Mouse (Mus musculus) stomach, embryonic 15.5 days (tissue): ENCODE measurements around the gene Tff1. TPM values are rescaled to one million over a fixed set of nuclear protein-coding genes. Genes with fewer than 3 reads are reported as not detected.

ENCODE experiments used
- ATAC-seq: fragments of 200-750 bp; cut with Nextera tagmentation; 2 replicates; pipeline ENCODE4 v1.8.0; 2017; ENCODE audit warnings: low read depth, moderate number of reproducible peaks, moderate TSS enrichment; ENCODE audit not compliant: insufficient read depth, low FRiP score
- H3K27ac ChIP-seq: fragments of 300-500 bp; sonication (generic); 2 replicates; pipeline ENCODE4 v1.5.1; 2015; ENCODE audit warnings: mild to moderate bottlenecking, inconsistent platforms
- H3K27me3 ChIP-seq: fragments of 300-500 bp; sonication (generic); replicated peaks from 2 replicates; pipeline ENCODE4 v1.6.1; 2015; ENCODE audit warnings: inconsistent platforms
- H3K36me3 ChIP-seq: fragments of 300-500 bp; sonication (generic); 2 replicates; pipeline ENCODE4 v1.6.1; 2015; ENCODE audit warnings: inconsistent platforms
- H3K4me1 ChIP-seq: fragments of 300-500 bp; sonication (generic); 2 replicates; pipeline ENCODE4 v1.6.1; 2015; ENCODE audit warnings: inconsistent platforms
- H3K4me2 ChIP-seq: fragments of 300-500 bp; sonication (generic); 2 replicates; pipeline ENCODE4 v1.6.1; 2015; ENCODE audit warnings: mild to moderate bottlenecking, inconsistent platforms
- H3K4me3 ChIP-seq: fragments of 300-500 bp; sonication (generic); replicated peaks from 2 replicates; pipeline ENCODE4 v1.5.1; 2015; ENCODE audit warnings: inconsistent platforms
- H3K9ac ChIP-seq: fragments of 300-500 bp; sonication (generic); 2 replicates; pipeline ENCODE4 v1.6.1; 2015; ENCODE audit warnings: inconsistent platforms
- H3K9me3 ChIP-seq: fragments of 300-500 bp; sonication (generic); 2 replicates; pipeline ENCODE4 v1.6.1; 2016; ENCODE audit warnings: inconsistent platforms
- WGBS: fragments of 180-500 bp; shearing (Covaris S2); methylation state at CpG from one replicate; pipeline ENCODE4 v1.1.7; 2015; 5-methylcytosine and 5-hydroxymethylcytosine counted together
- polyA plus RNA-seq: library from polyadenylated mRNA; unstranded; fragments of >200 nt; fragmentation: Nextera tagmentation; extraction: Ambion mirVana; gene quantifications from 2 replicates; pipeline ENCODE4 v1.2.1, GENCODE M21; 2015

Gene Tff1
- polyA plus RNA-seq, 1 experiment from 2014 or later: 131 TPM

GRCm38 (mm10) chr17:31128708-31129318 lies 36.3 kb downstream of the Tff1 start:
- H3K4me1 ChIP-seq: no peaks in the 10 kb centered on the region
- H3K36me3 ChIP-seq: no peaks in the 10 kb centered on the region
- ATAC-seq: no peak
- H3K9ac ChIP-seq: no peak overlapping the region
- H3K27ac ChIP-seq: no peak overlapping the region
- no peaks in the 10 kb centered on the region for H3K27me3 ChIP-seq
- no peak overlapping the region for H3K4me3 ChIP-seq
- WGBS: 81% methylated on average over 9 of the region's 9 CpGs
- no peaks in the 10 kb centered on the region for H3K9me3 ChIP-seq
- H3K4me2 ChIP-seq: no peak overlapping the region

- ATAC-seq: no peak
- WGBS: 42% methylated on average over 9 of the region's 9 CpGs
Measured at GRCm38 (mm10) chr17:31125548-31126266, 39.4 kb downstream of the Tff1 start.

GRCm38 (mm10) chr17:31121975-31122374 lies 43.1 kb downstream of the Tff1 start:
- Histone ChIP-seq H3K4me3 (no peak overlapping the region), H3K9ac (no peak overlapping the region), H3K36me3 (no peaks in the 10 kb centered on the region), H3K27ac (no peak overlapping the region), H3K9me3 (no peaks in the 10 kb centered on the region), H3K4me1 (no peaks in the 10 kb centered on the region), H3K27me3 (no peaks in the 10 kb centered on the region), H3K4me2 (no peak overlapping the region)
- no peak for ATAC-seq
- WGBS: 4% methylated on average over 8 of the region's 8 CpGs

More at GRCm38 (mm10) chr17:31125548-31126266, 39.4 kb downstream of the Tff1 start:
- no peaks in the 10 kb centered on the region for H3K36me3 ChIP-seq
- no peak overlapping the region for H3K27ac ChIP-seq
- no peaks in the 10 kb centered on the region for H3K27me3 ChIP-seq
- H3K4me1 ChIP-seq: no peaks in the 10 kb centered on the region
- H3K4me2 ChIP-seq: no peak overlapping the region
- no peak overlapping the region for H3K4me3 ChIP-seq
- no peak overlapping the region for H3K9ac ChIP-seq
- no peaks in the 10 kb centered on the region for H3K9me3 ChIP-seq

GRCm38 (mm10) chr17:31119429-31119828 lies 45.6 kb downstream of the Tff1 start:
- no peaks in the 10 kb centered on the region for H3K4me1 ChIP-seq
- no peaks in the 10 kb centered on the region for H3K36me3 ChIP-seq
- no peak for ATAC-seq
- WGBS: 4% methylated on average over 7 of the region's 7 CpGs
- H3K4me3 ChIP-seq: no peak overlapping the region
- H3K27me3 ChIP-seq: no peaks in the 10 kb centered on the region
- H3K4me2 ChIP-seq: no peak overlapping the region
- H3K9me3 ChIP-seq: no peaks in the 10 kb centered on the region
- no peak overlapping the region for H3K27ac ChIP-seq
- H3K9ac ChIP-seq: no peak overlapping the region

GRCm38 (mm10) chr17:31117946-31118345 lies 47.1 kb downstream of the Tff1 start:
- Histone ChIP-seq H3K36me3 (no peaks in the 10 kb centered on the region), H3K4me1 (no peaks in the 10 kb centered on the region), H3K27me3 (no peaks in the 10 kb centered on the region), H3K27ac (no peak overlapping the region), H3K4me2 (no peak overlapping the region), H3K4me3 (no peak overlapping the region), H3K9ac (no peak overlapping the region), H3K9me3 (no peaks in the 10 kb centered on the region)
- WGBS: 87% methylated on average over 5 of the region's 5 CpGs
- no peak for ATAC-seq

GRCm38 (mm10) chr17:31116063-31116462 lies 49.0 kb downstream of the Tff1 start:
- no peak overlapping the region for H3K4me3 ChIP-seq
- WGBS: 50% methylated on average over 6 of the region's 6 CpGs
- H3K27ac ChIP-seq: no peak overlapping the region
- H3K4me2 ChIP-seq: no peak overlapping the region
- no peaks in the 10 kb centered on the region for H3K9me3 ChIP-seq
- H3K9ac ChIP-seq: no peak overlapping the region
- ATAC-seq: no peak
- no peaks in the 10 kb centered on the region for H3K4me1 ChIP-seq
- no peaks in the 10 kb centered on the region for H3K27me3 ChIP-seq
- H3K36me3 ChIP-seq: no peaks in the 10 kb centered on the region

DNA sequence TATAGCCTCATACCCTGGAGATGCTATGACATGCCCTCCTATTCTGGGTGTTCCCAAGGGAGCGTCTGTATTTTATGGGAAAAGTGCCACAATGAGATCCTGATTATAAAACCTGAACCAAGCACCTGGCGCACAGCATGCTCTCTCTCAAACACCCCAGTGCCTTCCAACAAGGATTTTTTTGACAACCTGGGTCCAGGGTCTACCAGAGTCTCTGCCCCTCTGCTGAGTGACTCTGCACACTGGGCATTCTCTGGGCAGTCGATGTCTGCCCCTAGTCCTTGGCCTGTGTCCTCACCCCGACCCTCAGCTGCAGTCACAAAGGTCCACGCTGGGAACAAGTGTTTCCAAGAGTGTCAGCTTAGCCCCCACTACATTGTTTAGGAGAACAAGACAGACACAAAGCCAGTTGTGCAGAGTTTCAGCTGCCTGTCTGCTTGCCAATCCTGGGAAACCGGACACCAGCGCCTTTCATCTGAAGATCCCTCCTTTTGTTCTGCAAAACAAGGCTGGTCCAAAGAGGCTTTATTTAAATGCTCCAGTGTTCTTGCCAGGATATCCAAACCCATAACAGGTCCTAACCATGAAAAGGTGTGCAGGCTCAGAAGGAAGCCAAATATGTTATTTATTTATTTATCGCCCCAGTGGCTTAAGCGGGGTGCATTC lies 51.8 kb downstream of the Tff1 start:
- H3K36me3 ChIP-seq: no peaks in the 10 kb centered on the region
- no peaks in the 10 kb centered on the region for H3K4me1 ChIP-seq
- no peaks in the 10 kb centered on the region for H3K9me3 ChIP-seq
- H3K4me3 ChIP-seq: no peak overlapping the region
- ATAC-seq: no peak
- H3K27ac ChIP-seq: no peak overlapping the region
- 68% methylated on average over 9 of the region's 9 CpGs for WGBS
- H3K27me3 ChIP-seq: no peaks in the 10 kb centered on the region
- no peak overlapping the region for H3K4me2 ChIP-seq
- no peak overlapping the region for H3K9ac ChIP-seq

Other genes with a start within 250 kb of the Tff1 start
- not detected in 2 replicates for gene Umodl1, start 210.6 kb downstream of the Tff1 start, polyA plus RNA-seq
- gene Abcg1, start 107.6 kb downstream of the Tff1 start, polyA plus RNA-seq: 7.7 and 8.4 TPM in 2 replicates
- gene Tff3, start 35.6 kb downstream of the Tff1 start, polyA plus RNA-seq: 141 and 168 TPM in 2 replicates
- gene Tff2, start 21.0 kb downstream of the Tff1 start, polyA plus RNA-seq: 39.1 and 51.9 TPM in 2 replicates
- gene Tmprss3, start 33.7 kb upstream of the Tff1 start, polyA plus RNA-seq: 0.36 and 0.49 TPM in 2 replicates
- 0.89 and 1.2 TPM in 2 replicates for gene Ubash3a, start 42.6 kb upstream of the Tff1 start, polyA plus RNA-seq
- gene Rsph1, start 112.1 kb upstream of the Tff1 start, polyA plus RNA-seq: 1.6 and 2.1 TPM in 2 replicates
- gene Slc37a1, start 121.5 kb upstream of the Tff1 start, polyA plus RNA-seq: 12.7 and 14.9 TPM in 2 replicates
- gene Pde9a, start 220.9 kb upstream of the Tff1 start, polyA plus RNA-seq: 31.8 and 36.6 TPM in 2 replicates